Mouse (Mus musculus): ENCODE measurements around the gene Xpo1.
"Not testable (repeated sequence)": the region's sequence is repeated elsewhere in the genome, so short reads cannot be mapped to it uniquely, and the experiment has no call there.

Gene Xpo1

DNA sequence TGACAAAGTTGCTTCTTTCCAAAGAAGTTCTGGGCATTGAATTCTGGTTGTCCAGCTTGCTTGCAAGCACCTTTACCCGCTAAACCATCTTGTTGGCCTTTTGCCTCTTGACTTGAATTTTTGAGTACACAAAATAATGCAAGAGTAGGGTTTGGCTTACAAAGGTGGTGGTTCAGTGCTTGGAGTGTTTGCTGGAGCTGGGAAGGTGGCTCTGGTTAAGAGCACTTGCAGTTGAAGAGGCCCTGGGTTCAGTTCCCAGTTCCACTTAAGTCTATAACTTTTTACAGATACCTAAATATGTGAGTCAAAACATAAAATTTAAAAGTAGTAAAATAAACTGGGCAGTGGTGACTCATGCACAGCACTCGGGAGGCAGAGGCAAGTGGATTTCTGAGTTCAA, 42.5 kb downstream of the Xpo1 start:
- no peak for DNase-seq (ENCODE audit: low read depth, low spot score)

DNA sequence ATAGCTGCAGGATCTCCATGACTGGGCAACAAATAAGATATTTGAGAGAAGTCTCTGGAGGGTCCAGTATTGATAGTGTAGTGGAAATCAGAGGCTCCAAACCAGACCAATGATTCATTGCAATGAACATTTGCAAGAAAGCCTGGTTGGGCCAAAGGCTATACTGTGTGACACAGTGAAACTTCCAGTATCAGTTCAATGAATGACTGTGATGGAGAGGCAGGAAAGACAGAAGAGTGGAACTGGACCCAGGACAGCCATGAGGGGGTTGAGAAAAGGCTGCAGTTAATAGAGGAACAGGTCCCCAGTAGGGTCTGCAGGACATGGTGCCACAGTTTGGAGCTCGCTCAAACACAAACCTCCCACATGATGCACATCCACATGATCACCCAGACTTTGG, 44.1 kb downstream of the Xpo1 start:
- DNase-seq (ENCODE audit: low read depth, low spot score): no peak

DNA sequence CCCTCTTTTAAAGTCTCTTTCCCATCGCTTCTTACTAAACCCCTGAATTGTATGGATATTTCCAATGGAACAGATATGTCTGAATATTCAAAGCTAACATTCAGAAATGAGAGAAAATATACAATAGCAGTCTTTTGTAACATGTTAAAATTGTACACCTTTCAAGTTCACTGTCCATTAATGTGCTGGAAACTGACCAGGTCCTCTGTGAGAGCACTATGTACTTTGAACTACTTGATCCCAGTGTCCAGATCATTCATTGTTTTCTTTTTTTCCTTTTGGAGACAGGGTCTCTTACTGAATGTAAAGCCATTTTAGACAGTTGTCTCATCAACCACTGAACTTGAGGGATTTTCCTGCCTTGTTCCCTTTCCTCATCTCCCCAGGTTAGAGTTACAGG, 47.3 kb downstream of the Xpo1 start:
- DNase-seq (ENCODE audit: low read depth, low spot score): no peak

DNA sequence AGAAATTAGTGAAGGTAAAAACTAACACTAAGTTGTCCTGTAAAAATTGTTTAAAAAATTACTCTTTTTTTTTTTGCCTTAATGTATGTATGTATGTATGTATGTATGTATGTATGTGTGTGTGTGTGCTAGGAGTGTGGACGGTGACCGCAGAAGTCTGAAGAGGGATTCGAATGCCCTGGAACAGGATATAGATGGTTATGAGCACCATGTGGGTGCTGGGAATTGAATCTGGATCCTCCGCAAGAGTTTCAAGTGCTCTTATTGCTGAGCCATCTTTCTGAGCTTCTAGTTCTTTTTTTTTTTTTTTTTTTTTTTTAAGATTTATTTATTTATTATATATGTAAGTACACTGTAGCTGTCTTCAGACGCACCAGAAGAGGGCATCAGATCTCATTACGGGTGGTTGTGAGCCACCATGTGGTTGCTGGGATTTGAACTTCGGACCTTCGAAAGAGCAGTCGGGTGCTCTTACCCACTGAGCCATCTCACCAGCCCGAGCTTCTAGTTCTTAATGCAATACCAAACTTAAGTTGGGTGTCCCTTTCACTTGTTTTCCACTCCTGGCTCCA, 49.3 kb downstream of the Xpo1 start:
- DNase-seq (ENCODE audit: low read depth, low spot score): not testable (repeated sequence)

DNA sequence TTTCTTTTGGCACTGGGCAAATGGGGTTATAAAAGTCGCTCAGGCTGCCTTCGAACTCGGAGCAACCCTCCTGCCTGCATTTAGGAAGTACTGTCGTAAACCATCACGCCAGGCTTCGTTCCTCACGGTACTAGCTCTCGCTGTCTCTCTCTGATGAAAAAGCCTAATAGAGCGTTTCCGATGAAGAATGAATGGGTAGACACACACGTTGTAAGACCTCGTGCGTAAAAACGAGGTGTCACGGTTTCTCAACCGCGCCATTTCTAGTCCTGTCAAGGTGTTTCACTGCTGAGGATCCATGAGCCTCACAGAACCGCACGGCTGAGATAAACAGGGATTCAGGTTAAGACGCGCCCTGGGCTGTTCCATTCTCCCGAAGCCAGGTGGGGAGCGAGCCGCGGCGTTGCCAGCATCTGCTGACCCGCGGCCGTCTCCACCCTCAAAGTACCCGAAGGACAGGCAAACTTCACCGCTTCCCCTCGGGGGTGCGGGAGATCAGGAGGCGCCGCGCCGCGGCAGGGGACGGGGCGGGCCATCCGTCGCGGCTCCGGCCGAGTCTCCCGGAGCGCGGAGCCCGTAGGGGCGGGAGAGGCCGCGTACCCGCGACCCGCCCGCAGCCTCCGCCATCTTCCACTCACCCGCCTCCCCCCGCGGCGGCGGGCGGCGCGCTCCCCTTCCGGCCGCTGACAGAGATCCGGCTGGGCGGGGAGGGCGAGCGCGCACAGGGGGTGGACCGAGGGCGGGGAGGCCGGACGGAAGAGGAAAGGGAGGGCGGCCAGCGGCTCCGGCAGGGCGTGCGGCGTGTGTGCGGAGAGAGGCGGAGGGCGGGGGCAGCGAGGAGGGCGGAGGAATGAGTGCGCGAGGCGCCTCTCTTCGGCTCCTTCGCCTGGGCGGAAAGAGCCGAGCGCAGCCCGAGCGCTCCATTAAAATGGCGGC, 50.1 kb downstream of the Xpo1 start:
- peak; percentile 94 for DNase-seq (ENCODE audit: low read depth, low spot score)

DNA sequence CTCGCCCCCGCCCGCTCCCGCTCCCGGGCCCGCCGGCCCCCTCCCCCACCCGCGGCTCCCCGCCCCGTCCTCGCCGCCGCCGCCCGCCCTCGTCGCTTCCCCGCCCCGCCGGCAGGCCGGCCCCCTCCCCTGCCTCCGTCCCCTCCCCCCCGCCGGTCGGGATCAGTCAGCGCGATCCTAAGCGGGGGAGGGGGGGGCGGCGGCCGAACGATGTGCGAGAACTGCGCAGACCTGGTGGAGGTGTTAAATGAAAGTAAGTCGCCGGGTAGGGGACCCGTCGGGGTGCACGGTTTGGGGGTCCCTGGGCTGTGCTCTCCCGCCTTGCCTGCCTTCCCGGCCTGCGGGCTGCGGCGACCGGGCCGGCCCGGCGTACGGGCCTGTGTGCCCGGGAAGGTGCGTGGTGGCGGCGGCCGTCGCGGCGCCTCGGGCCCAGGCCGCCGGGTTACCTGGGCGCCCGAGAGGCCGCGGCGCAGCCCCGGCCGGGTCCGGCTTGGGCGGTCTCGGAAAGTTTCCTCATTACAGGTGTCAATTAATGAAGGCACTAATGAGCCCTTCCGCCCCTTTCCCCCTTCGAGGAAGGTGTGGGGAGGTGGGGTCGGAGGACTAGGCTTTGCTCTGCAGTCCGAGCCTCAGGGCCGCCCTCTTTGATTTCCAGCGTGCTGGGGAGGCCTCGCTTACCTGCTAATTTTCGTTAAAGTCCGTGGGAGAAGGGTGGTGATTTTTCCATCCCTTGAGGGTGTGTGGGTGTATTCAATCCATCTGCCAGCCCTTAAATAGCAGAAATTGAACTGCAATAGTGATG, 51.1 kb downstream of the Xpo1 start, which contains the start of gene Usp34:
Gene Usp34 (plus strand): TSS at position 132 of the 802 bp plus-strand sequence.
- DNase-seq (ENCODE audit: low read depth, low spot score): peak; percentile 43

DNA sequence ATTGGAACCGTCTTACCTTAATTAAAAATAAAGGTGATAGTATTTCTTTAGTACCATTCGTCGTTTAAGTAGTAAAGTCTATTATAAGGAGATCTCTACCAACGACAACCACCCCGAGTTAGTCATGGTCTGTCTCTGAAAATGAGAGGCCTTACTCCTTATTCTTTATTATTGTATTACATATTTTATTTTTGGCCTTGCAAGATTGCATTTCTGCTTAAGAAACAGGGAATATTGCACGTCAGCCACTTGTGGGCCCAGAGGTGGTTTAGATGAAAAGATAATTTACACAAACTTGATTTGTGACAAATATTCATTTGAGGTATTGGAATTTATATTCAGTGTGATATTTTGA, 51.7 kb downstream of the Xpo1 start:
- no peak for DNase-seq (ENCODE audit: low read depth, low spot score)

DNA sequence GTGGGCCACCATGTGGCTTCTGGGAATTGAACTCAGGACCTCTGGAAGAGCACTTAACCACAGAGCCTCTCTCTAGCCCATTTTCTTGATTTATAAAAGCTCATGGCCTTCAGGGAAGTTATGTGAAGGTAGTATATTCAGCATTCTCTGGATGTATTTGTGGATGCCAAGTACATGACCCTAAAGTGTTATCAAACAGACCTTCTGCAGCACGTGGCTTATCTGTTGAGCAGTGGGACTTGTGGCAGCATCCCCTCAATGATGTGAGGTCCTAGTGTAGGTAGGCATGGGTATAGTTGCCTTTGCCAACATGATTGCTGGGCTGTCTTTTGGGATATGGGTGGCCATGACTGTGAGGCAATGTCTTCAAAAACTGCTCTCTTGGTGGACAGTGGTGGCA, 57.7 kb downstream of the Xpo1 start:
- no peak for DNase-seq (ENCODE audit: low read depth, low spot score)

DNA sequence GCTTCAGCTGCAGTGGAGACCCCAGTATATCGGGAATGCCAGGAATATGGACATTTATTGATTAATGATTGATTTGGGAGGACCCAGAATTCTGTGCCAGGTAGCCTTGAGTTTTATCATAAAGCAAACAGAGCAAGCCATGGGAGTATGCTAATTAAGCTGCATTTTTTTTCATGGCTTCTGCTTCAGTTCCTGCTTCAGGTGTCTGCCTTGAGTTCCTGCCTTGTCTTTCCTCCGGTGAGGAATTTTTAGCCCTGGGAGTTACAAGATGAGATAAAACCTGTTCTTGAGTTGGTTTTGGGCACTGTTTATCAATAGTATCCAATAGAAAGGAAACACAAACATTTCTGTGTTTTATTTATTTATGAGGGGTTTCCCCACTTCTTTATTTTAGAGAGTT, 73.6 kb downstream of the Xpo1 start:
- DNase-seq (ENCODE audit: low read depth, low spot score): no peak

DNA sequence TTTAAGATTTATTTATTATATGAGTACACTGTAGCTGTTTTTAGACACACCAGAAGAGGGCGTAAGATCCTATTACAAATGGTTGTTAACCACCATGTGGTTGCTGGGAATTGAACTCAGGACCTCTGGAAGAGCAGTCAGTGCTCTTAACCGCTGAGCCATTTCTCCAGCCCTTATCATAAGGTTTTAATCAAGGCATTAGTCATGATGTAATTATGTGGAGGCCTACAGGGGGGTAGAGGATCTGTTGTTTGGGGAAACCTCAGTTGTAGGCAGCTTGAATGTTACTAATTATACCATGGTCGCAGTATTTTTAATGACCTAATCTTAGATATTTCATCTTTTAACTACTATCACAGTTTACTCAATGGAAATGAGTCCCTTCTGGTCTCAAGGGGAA, 76.3 kb downstream of the Xpo1 start:
- no peak for DNase-seq (ENCODE audit: low read depth, low spot score)

DNA sequence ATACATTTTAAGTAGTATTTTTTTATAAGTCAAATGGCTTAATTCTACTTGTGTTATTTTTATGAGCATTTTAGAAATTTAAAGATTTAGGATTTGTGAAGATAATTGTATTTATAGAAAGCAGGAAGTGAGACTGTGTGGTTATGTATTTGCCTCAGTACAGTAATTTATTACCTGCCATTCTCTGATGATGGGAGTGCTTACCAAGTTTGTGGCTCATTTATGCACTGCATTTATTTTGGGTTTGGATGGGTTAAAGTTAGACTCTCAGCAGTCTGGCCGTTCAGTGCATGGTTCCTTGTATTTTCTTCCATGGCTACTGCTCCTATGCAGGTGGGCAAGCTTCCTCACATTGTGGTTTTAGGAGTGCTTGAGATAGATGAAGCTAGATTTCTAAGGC, 79.3 kb downstream of the Xpo1 start:
- no peak for DNase-seq (ENCODE audit: low read depth, low spot score)

Measured in forelimb bud, embryonic 11.5 days (tissue).